Mouse (Mus musculus) neural tube, embryonic 15.5 days (tissue): Measurements from ENCODE around the gene Ssbp2. TPM values are rescaled to one million over a fixed set of nuclear protein-coding genes. Genes with fewer than 3 reads are reported as not detected.

Experiments
- ATAC-seq: fragments of 200-750 bp; cut with Nextera tagmentation; 2 replicates; pipeline ENCODE4 v1.8.0; 2017; ENCODE audit warnings: mild to moderate bottlenecking, moderate TSS enrichment, moderate library complexity; ENCODE audit not compliant: low FRiP score
- H3K27ac ChIP-seq: fragments of 300-500 bp; sonication (generic); replicated peaks from 2 replicates; pipeline ENCODE4 v1.5.1; 2015; ENCODE audit warnings: mild to moderate bottlenecking, inconsistent platforms
- H3K27me3 ChIP-seq: fragments of 300-500 bp; sonication (generic); replicated peaks from 2 replicates; pipeline ENCODE4 v1.6.1; 2015; ENCODE audit warnings: inconsistent platforms
- H3K36me3 ChIP-seq: fragments of 300-500 bp; sonication (generic); 2 replicates; pipeline ENCODE4 v1.6.1; 2015; ENCODE audit warnings: inconsistent platforms
- H3K4me1 ChIP-seq: fragments of 300-500 bp; sonication (generic); 2 replicates; pipeline ENCODE4 v1.6.1; 2015; ENCODE audit warnings: inconsistent platforms
- H3K4me2 ChIP-seq: fragments of 300-500 bp; sonication (generic); 2 replicates; pipeline ENCODE4 v1.6.1; 2015; ENCODE audit warnings: inconsistent platforms, mild to moderate bottlenecking, moderate library complexity
- H3K4me3 ChIP-seq: fragments of 300-500 bp; sonication (generic); replicated peaks from 2 replicates; pipeline ENCODE4 v1.5.1; 2015; ENCODE audit warnings: mild to moderate bottlenecking, inconsistent platforms
- H3K9ac ChIP-seq: fragments of 300-500 bp; sonication (generic); replicated peaks from 2 replicates; pipeline ENCODE4 v1.6.1; 2015; ENCODE audit warnings: mild to moderate bottlenecking, inconsistent platforms
- H3K9me3 ChIP-seq: fragments of 300-500 bp; sonication (generic); replicated peaks from 2 replicates; pipeline ENCODE4 v1.6.1; 2016; ENCODE audit warnings: inconsistent platforms
- WGBS: fragments of 180-500 bp; shearing (Covaris S2); methylation state at CpG from one replicate; pipeline ENCODE4 v1.1.7; 2015; ENCODE audit warnings: mixed read lengths; 5-methylcytosine and 5-hydroxymethylcytosine counted together
- polyA plus RNA-seq: library from polyadenylated mRNA; unstranded; fragments of >200 nt; fragmentation: Nextera tagmentation; extraction: Ambion mirVana; gene quantifications from 2 replicates; pipeline ENCODE4 v1.2.1, GENCODE M21; 2015

Gene Ssbp2
- polyA plus RNA-seq, 1 experiment from 2014 or later = 214 TPM

DNA sequence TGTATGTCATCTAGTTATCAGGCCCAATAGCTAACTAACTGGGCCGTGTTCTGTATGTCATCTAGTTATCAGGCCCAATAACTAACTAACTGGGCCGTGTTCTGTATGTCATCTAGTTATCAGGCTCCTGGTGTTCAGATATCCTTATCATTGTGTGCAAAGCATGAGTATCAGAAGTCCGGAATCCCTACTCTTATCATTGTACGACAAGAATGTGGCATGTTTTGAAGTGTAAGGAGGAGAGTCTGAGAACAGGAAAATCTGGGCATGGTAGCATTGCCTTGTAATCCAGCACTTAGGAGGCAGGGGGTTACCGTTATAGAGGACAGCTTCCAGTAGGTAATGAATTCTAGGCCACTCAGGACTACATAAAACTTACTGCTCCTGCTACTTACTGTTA is 178.8 kb downstream of the Ssbp2 start:
- Histone ChIP-seq H3K27ac (no peak overlapping the region), H3K36me3 (no peaks in the 10 kb centered on the region), H3K9ac (no peak overlapping the region), H3K4me2 (no peak overlapping the region), H3K9me3 (no peaks in the 10 kb centered on the region), H3K4me1 (0 out of 2 replicates have a peak, but pooled peaks cover 3% of the 10 kb centered on the region), H3K27me3 (no peaks in the 10 kb centered on the region), H3K4me3 (no peak overlapping the region)
- ATAC-seq = no peak
- WGBS = 76% methylated on average over 5 of the region's 5 CpGs

DNA sequence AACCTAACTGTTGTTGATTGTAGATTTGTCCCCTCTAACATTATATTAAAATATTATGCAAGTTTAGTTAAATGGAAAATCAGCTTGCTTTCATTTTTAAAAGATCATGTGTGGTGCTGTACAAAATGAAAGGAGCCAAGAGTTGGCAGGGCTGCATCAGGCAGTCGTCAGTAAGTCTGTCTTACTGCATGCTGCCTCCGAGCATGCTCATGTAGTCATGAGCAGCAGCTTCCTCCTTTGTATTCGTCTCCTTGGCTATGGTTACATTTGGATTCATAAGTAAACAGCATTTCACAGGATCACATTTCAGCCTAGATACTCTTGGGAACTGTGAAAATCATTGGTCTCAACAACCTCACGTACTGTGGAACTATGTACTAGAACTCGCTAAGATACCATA is 180.1 kb downstream of the Ssbp2 start:
- Histone ChIP-seq H3K36me3 (no peaks in the 10 kb centered on the region), H3K4me3 (no peak overlapping the region), H3K9ac (no peak overlapping the region), H3K27ac (no peak overlapping the region), H3K27me3 (no peaks in the 10 kb centered on the region), H3K4me2 (no peak overlapping the region), H3K4me1 (no peaks in the 10 kb centered on the region), H3K9me3 (no peaks in the 10 kb centered on the region)
- ATAC-seq = no peak
- WGBS = 72% methylated on average over 5 of the region's 5 CpGs

DNA sequence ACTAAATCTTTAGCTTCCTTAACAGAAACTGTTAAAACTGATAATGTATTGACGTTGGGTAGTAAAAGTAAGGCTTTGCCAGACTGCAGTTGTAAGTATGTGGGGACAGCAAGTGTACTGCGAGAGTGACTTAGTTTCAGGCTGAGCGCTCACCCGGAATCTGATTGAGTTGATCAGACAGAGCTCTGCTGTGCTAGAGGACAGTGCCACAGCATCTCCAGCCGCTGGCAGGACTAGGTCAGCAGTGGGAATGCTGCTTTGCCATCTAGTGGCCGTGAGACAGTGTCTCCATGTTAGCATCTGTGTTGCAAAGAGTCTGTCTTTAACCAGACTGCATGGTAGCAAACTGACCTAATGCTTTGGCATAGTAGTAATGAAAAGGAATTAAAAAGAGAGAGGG is 188.2 kb downstream of the Ssbp2 start:
- H3K4me3 ChIP-seq = no peak overlapping the region
- no peak overlapping the region for H3K27ac ChIP-seq
- no peaks in the 10 kb centered on the region; the same call in 1 of the 2 replicates for H3K36me3 ChIP-seq
- no peaks in the 10 kb centered on the region for H3K4me1 ChIP-seq
- no peak overlapping the region for H3K4me2 ChIP-seq
- H3K9me3 ChIP-seq = no peaks in the 10 kb centered on the region
- no peak overlapping the region for H3K9ac ChIP-seq
- peak; percentile 92 for ATAC-seq
- WGBS = 35% methylated on average over 6 of the region's 6 CpGs
- H3K27me3 ChIP-seq = no peaks in the 10 kb centered on the region

GRCm38 (mm10) chr13:91649926-91650325 is 189.8 kb downstream of the Ssbp2 start:
- Histone ChIP-seq H3K4me3 (no peak overlapping the region), H3K27me3 (no peaks in the 10 kb centered on the region), H3K9me3 (no peaks in the 10 kb centered on the region), H3K9ac (no peak overlapping the region), H3K36me3 (no peaks in the 10 kb centered on the region; the same call in 1 of the 2 replicates), H3K27ac (no peak overlapping the region), H3K4me1 (no peaks in the 10 kb centered on the region), H3K4me2 (no peak overlapping the region)
- no peak; the same call in 1 of the 2 replicates for ATAC-seq
- 80% methylated on average over 7 of the region's 7 CpGs for WGBS

DNA sequence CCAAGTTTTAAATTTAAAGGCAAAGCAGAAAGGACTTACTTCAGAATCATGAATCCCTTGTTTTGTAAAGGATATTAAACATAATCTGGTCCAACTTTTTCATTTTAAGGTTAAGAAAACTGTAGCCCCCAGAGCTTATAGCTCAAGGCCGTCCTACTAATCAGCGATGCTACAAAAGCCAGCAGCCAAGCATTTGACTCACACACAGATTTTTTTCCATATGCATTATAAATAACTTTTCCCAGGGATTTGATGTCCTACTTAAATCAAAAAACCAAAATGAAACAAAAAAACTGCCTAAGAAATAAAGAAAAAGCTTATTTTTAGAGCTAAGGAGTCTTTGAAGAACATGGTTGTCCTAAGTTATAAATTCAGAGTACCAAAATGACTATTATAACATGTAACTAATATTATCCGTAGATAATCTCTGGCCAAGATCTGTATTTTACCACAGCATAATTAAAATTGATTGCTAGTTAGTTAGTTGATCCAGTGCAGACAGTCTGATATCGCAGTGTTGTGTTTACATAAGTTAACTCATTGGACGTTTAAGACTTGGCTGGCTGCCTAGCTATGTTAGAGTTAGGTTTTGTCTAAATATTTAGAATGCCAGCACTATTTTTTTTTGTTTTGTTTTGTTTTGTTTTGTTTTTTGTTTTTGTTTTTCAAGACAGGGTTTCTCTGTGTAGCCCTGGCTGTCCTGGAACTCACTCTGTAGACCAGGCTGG is 201.1 kb downstream of the Ssbp2 start:
- no peak overlapping the region for H3K27ac ChIP-seq
- ATAC-seq = no peak
- no peaks in the 10 kb centered on the region for H3K27me3 ChIP-seq
- WGBS = 88% methylated on average over 5 of the region's 5 CpGs
- no peaks in the 10 kb centered on the region for H3K9me3 ChIP-seq
- H3K36me3 ChIP-seq = no peaks in the 10 kb centered on the region
- no peak overlapping the region for H3K4me3 ChIP-seq
- H3K9ac ChIP-seq = no peak overlapping the region
- H3K4me2 ChIP-seq = no peak overlapping the region
- H3K4me1 ChIP-seq = no peaks in the 10 kb centered on the region

GRCm38 (mm10) chr13:91662751-91663150 is 202.7 kb downstream of the Ssbp2 start:
- Histone ChIP-seq H3K4me2 (no peak overlapping the region), H3K27ac (no peak overlapping the region), H3K4me1 (no peaks in the 10 kb centered on the region), H3K27me3 (no peaks in the 10 kb centered on the region), H3K9ac (no peak overlapping the region), H3K4me3 (no peak overlapping the region), H3K36me3 (no peaks in the 10 kb centered on the region), H3K9me3 (no peaks in the 10 kb centered on the region)
- no peak for ATAC-seq
- WGBS = 69% methylated on average over 2 of the region's 2 CpGs

DNA sequence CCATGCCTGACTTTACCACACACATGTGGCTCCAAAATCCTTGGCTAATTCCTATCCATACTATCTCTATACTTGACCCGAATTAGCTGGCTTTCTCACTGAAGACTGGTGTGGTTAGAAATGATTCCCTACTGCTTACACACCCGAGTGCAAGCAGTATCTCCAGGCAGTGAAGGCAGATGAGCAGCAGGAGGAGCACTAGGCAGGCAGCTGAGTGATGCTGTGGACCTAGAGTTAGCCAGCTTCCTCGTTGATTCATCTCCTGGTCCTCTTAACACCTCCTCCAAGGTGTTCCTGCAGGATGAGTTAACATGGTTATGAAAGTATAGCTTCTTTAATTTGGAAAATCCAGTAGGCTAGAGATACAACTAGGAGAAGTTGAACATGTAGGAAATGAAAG is 213.2 kb downstream of the Ssbp2 start:
- Histone ChIP-seq H3K4me1 (no peaks in the 10 kb centered on the region), H3K4me2 (no peak overlapping the region), H3K9ac (no peak overlapping the region), H3K4me3 (no peak overlapping the region), H3K36me3 (peaks cover 12% of the 10 kb centered on the region), H3K27ac (no peak overlapping the region), H3K27me3 (no peaks in the 10 kb centered on the region), H3K9me3 (no peaks in the 10 kb centered on the region)
- ATAC-seq = no peak
- WGBS = 89% methylated on average over 3 of the region's 3 CpGs

- 93% methylated on average over 8 of the region's 8 CpGs for WGBS
- H3K9ac ChIP-seq = no peak overlapping the region
- 0 out of 2 replicates have a peak, but pooled peaks cover 8% of the 10 kb centered on the region for H3K36me3 ChIP-seq
- H3K27ac ChIP-seq = no peak overlapping the region
- no peak for ATAC-seq
- no peaks in the 10 kb centered on the region for H3K27me3 ChIP-seq
- no peak overlapping the region for H3K4me2 ChIP-seq
- H3K4me1 ChIP-seq = no peaks in the 10 kb centered on the region
- no peaks in the 10 kb centered on the region for H3K9me3 ChIP-seq
- no peak overlapping the region for H3K4me3 ChIP-seq
These were observed 220.8 kb downstream of the Ssbp2 start for GRCm38 (mm10) chr13:91680764-91681437.

DNA sequence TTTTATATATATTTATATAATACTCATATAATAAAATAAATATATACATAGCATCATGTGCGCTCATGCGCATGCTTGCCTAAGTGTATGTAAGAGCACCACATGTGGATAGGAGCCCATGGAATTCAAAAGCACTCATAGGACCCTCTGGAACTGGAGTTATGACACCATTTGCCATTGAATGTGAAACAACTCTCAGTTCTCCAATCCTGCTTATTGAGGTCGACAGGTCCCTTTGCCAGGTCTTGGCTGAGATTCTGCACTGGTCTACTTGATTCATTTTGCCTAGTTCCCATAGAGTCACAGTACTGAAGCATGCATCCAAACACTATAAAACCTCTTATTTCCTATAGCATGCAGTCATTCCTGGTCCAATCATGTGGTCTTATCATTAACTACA is 221.4 kb downstream of the Ssbp2 start:
- WGBS = 95% methylated on average over 3 of the region's 3 CpGs
- no peak overlapping the region for H3K27ac ChIP-seq
- no peak overlapping the region for H3K4me3 ChIP-seq
- H3K36me3 ChIP-seq = peaks cover 10% of the 10 kb centered on the region
- H3K4me2 ChIP-seq = no peak overlapping the region
- ATAC-seq = no peak
- no peak overlapping the region for H3K9ac ChIP-seq
- H3K27me3 ChIP-seq = no peaks in the 10 kb centered on the region
- no peaks in the 10 kb centered on the region for H3K4me1 ChIP-seq
- H3K9me3 ChIP-seq = no peaks in the 10 kb centered on the region

- no peak for ATAC-seq
- WGBS = 87% methylated on average over 5 of the region's 5 CpGs
- H3K9ac ChIP-seq = no peak overlapping the region
- 0 out of 2 replicates have a peak, but pooled peaks cover 2% of the 10 kb centered on the region for H3K4me1 ChIP-seq
- H3K9me3 ChIP-seq = no peaks in the 10 kb centered on the region
- no peak overlapping the region for H3K4me2 ChIP-seq
- H3K27ac ChIP-seq = no peak overlapping the region
- H3K27me3 ChIP-seq = no peaks in the 10 kb centered on the region
- peaks cover 13% of the 10 kb centered on the region for H3K36me3 ChIP-seq
- H3K4me3 ChIP-seq = no peak overlapping the region
These were observed 230.0 kb downstream of the Ssbp2 start for GRCm38 (mm10) chr13:91690118-91690517.

- peaks cover 8% of the 10 kb centered on the region; the same call in 1 of the 2 replicates for H3K36me3 ChIP-seq
- 65% methylated on average over 7 of the region's 7 CpGs for WGBS
- no peaks in the 10 kb centered on the region for H3K9me3 ChIP-seq
- no peak for ATAC-seq
- no peak overlapping the region for H3K4me2 ChIP-seq
- H3K27me3 ChIP-seq = no peaks in the 10 kb centered on the region
- 0 out of 2 replicates have a peak, but pooled peaks cover 2% of the 10 kb centered on the region for H3K4me1 ChIP-seq
- H3K27ac ChIP-seq = no peak overlapping the region
- H3K4me3 ChIP-seq = no peak overlapping the region
- H3K9ac ChIP-seq = no peak overlapping the region
These were observed 233.5 kb downstream of the Ssbp2 start for GRCm38 (mm10) chr13:91693615-91694014.

- peaks cover 3% of the 10 kb centered on the region; the same call in 1 of the 2 replicates for H3K36me3 ChIP-seq
- H3K27me3 ChIP-seq = no peaks in the 10 kb centered on the region
- WGBS = 83% methylated on average over 2 of the region's 2 CpGs
- no peak overlapping the region for H3K4me3 ChIP-seq
- 0 out of 2 replicates have a peak, but pooled peaks cover 2% of the 10 kb centered on the region for H3K4me1 ChIP-seq
- no peak overlapping the region for H3K4me2 ChIP-seq
- no peak for ATAC-seq
- no peak overlapping the region for H3K27ac ChIP-seq
- no peak overlapping the region for H3K9ac ChIP-seq
- no peaks in the 10 kb centered on the region for H3K9me3 ChIP-seq
These were observed 235.3 kb downstream of the Ssbp2 start for GRCm38 (mm10) chr13:91695406-91695805.
